Mouse (Mus musculus) myocyte (in vitro differentiated cells): ENCODE data around the gene Fgl2. TPM values are rescaled to one million over a fixed set of nuclear protein-coding genes. Genes with fewer than 3 reads are reported as not detected.

Experiments
- H3K27me3 ChIP-seq: one replicate; pipeline ENCODE4 v1.6.1; 2011; ENCODE audit not compliant: control insufficient read depth, insufficient read depth, insufficient read length
- H3K36me3 ChIP-seq: one replicate; pipeline ENCODE4 v1.6.1; 2011; ENCODE audit not compliant: control insufficient read depth, insufficient read depth
- H3K4me2 ChIP-seq: one replicate; pipeline ENCODE4 v1.6.1; 2011; ENCODE audit warnings: low read depth, control low read depth
- H3K4me3 ChIP-seq: one replicate; pipeline ENCODE4 v1.5.1; 2011; ENCODE audit warnings: mild to moderate bottlenecking, control low read depth, moderate library complexity
- H3K79me2 ChIP-seq: one replicate; pipeline ENCODE4 v1.6.1; 2011; ENCODE audit not compliant: control insufficient read depth, insufficient read depth
- H3ac ChIP-seq: one replicate; pipeline ENCODE4 v1.6.1; 2011; ENCODE audit not compliant: control insufficient read depth, insufficient read length
- CEBPB ChIP-seq: IDR thresholded peaks from 2 replicates; pipeline ENCODE4 v1.6.1; 2011; ENCODE audit warnings: mild to moderate bottlenecking, moderate library complexity; ENCODE audit not compliant: poor library complexity, insufficient read depth, severe bottlenecking
- E2F4 ChIP-seq: IDR thresholded peaks from one replicate; pipeline ENCODE4 v1.6.1; 2011; ENCODE audit warnings: mild to moderate bottlenecking, control low read depth, moderate library complexity; ENCODE audit not compliant: insufficient read depth
- MAX ChIP-seq: IDR thresholded peaks from one replicate; pipeline ENCODE4 v1.6.1; 2011; ENCODE audit warnings: low read depth, mild to moderate bottlenecking, control low read depth
- MYOD1 ChIP-seq, 3 experiments: IDR thresholded peaks; one replicate each; pipeline ENCODE4 v1.6.1; 2011; ENCODE audit warnings: control low read depth in 2 of 3, low read depth in 2 of 3, mild to moderate bottlenecking in 2 of 3, moderate library complexity in 1 of 3; ENCODE audit not compliant: insufficient read length in 2 of 3, control insufficient read depth in 1 of 3
- MYOG ChIP-seq, 3 experiments: IDR thresholded peaks; one replicate each; pipeline ENCODE4 v1.6.1; 2011; ENCODE audit warnings: control low read depth in 2 of 3, low read depth in 2 of 3, mild to moderate bottlenecking in 2 of 3; ENCODE audit not compliant: insufficient read length in 2 of 3, control insufficient read depth in 1 of 3, insufficient read depth in 1 of 3
- POLR2A ChIP-seq: IDR thresholded peaks from one replicate; pipeline ENCODE4 v1.6.1; 2011; ENCODE audit warnings: low read depth, mild to moderate bottlenecking, control low read depth, moderate library complexity; ENCODE audit not compliant: insufficient read length
- POLR2AphosphoS2 ChIP-seq: IDR thresholded peaks from one replicate; pipeline ENCODE4 v1.6.1; 2011; ENCODE audit warnings: low read depth, control low read depth; ENCODE audit not compliant: insufficient read length
- REST ChIP-seq: IDR thresholded peaks from one replicate; pipeline ENCODE4 v1.6.1; 2011; ENCODE audit warnings: mild to moderate bottlenecking, control low read depth, moderate library complexity; ENCODE audit not compliant: insufficient read depth, insufficient read length
- SRF ChIP-seq: IDR thresholded peaks from one replicate; pipeline ENCODE4 v1.6.1; 2011; ENCODE audit warnings: low read depth; ENCODE audit not compliant: control insufficient read depth, insufficient read length
- TCF12 ChIP-seq: IDR thresholded peaks from one replicate; pipeline ENCODE4 v1.6.1; 2011; ENCODE audit warnings: mild to moderate bottlenecking, control low read depth; ENCODE audit not compliant: poor library complexity, insufficient read depth, severe bottlenecking
- TCF3 ChIP-seq: IDR thresholded peaks from one replicate; pipeline ENCODE4 v1.6.1; 2011; ENCODE audit warnings: low read depth, control low read depth; ENCODE audit not compliant: insufficient read length
- USF1 ChIP-seq: IDR thresholded peaks from one replicate; pipeline ENCODE4 v1.6.1; 2011; ENCODE audit warnings: low read depth, mild to moderate bottlenecking, control low read depth, moderate library complexity
- polyA plus RNA-seq: library from polyadenylated mRNA; unstranded; fragments of >200 nt; fragmentation: generic; extraction: Trizol; gene quantifications from one replicate; pipeline ENCODE4 v1.2.1, GENCODE M21; 2012; ENCODE audit warnings: missing spikeins

The Fgl2 gene
- polyA plus RNA-seq, 1 experiment, result 0.04 TPM

DNA sequence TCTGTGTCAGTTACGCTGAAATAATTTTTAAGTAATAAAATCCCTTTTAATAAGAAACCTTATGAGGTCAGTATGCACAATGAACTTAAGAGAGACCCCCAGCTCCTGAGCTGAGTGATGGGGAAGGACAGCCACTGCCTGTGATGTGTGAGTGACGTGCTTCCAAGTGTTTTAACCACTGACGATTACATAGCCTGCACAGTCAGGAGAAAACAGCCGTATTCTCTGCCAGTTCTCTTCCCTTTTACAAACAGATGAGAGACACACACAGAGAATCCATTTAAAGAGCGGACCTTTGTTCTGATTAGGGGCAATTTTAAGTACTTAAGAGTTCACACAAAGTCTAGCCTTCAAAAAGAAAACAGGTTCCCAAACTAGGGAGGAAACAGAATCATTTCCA lies 522 bp upstream of the Fgl2 start:
- no peak overlapping the region for H3K4me3 ChIP-seq
- no peaks in the 10 kb centered on the region for H3K79me2 ChIP-seq
- H3K36me3 ChIP-seq, result no peaks in the 10 kb centered on the region
- peak overlapping the region; percentile 61 for H3K4me2 ChIP-seq
- TF ChIP-seq REST (no peak), CEBPB (no peak), POLR2AphosphoS2 (no peak), TCF12 (no peak), MYOG (IDR thresholded peaks at IDR 0.05; ENCODE audit: control insufficient read depth in 1 of 3, insufficient read depth in 1 of 3, insufficient read length in 2 of 3, low read depth in 2 of 3) (no peak), SRF (no peak), MYOD1 (IDR thresholded peaks at IDR 0.05; ENCODE audit: control insufficient read depth in 1 of 3, insufficient read length in 2 of 3, low read depth in 2 of 3) (no peak), POLR2A (no peak), TCF3 (no peak), USF1 (no peak), E2F4 (no peak), MAX (no peak)
- no peak overlapping the region for H3ac ChIP-seq
- H3K27me3 ChIP-seq, result peaks cover 12% of the 10 kb centered on the region

DNA sequence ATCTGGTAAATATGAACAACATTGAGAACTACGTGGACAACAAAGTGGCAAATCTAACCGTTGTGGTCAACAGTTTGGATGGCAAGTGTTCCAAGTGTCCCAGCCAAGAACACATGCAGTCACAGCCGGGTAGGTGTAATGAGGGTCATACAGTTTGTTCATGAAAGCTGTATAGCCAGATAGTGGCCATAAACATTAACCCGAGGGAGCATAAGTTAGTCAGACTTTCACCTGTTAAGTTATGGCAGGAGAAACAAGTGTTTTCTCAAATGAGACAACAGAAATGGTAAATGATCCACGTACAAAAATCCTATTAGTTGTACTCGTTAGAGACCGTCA lies 707 bp downstream of the Fgl2 start:
- H3K4me2 ChIP-seq, result peak overlapping the region; percentile 61
- no peak overlapping the region for H3ac ChIP-seq
- peaks cover 12% of the 10 kb centered on the region for H3K27me3 ChIP-seq
- TF ChIP-seq MYOD1 (IDR thresholded peaks at IDR 0.05; ENCODE audit: control insufficient read depth in 1 of 3, insufficient read length in 2 of 3, low read depth in 2 of 3), result no peak
- no peak for TF ChIP-seq POLR2AphosphoS2
- no peak for TF ChIP-seq CEBPB
- no peak for TF ChIP-seq SRF
- TF ChIP-seq REST, result no peak
- TF ChIP-seq USF1, result no peak
- no peak for TF ChIP-seq TCF3
- TF ChIP-seq POLR2A, result no peak
- no peak for TF ChIP-seq MYOG (IDR thresholded peaks at IDR 0.05; ENCODE audit: control insufficient read depth in 1 of 3, insufficient read depth in 1 of 3, insufficient read length in 2 of 3, low read depth in 2 of 3)
- no peak for TF ChIP-seq E2F4
- no peak for TF ChIP-seq TCF12
- TF ChIP-seq MAX, result no peak
- H3K4me3 ChIP-seq, result no peak overlapping the region
- no peaks in the 10 kb centered on the region for H3K36me3 ChIP-seq
- no peaks in the 10 kb centered on the region for H3K79me2 ChIP-seq

DNA sequence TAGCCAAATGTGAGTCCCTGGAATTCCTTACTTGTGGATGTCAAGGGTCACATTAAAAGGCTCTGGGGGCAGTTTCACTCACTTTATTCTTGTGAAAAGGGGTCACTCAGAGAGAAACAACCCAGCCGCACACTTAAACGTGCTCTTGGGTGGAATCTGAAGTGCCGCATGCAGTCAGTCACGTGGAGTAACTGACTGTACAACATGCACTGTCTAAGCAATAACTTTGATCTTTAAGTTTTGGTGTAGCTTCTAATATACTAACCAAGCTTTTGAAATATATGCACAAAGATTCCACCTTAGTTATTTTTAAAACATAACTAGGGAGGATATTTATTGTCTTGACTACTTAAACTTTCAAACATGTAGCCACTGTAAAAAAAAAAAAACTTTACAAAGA lies 4.5 kb downstream of the Fgl2 start:
- no peaks in the 10 kb centered on the region for H3K79me2 ChIP-seq
- H3K36me3 ChIP-seq, result no peaks in the 10 kb centered on the region
- peaks cover 16% of the 10 kb centered on the region for H3K27me3 ChIP-seq
- TF ChIP-seq POLR2AphosphoS2, result no peak
- TF ChIP-seq POLR2A, result no peak
- no peak for TF ChIP-seq TCF12
- TF ChIP-seq E2F4, result no peak
- no peak for TF ChIP-seq USF1
- no peak for TF ChIP-seq MAX
- TF ChIP-seq TCF3, result no peak
- no peak for TF ChIP-seq CEBPB
- TF ChIP-seq MYOD1 (IDR thresholded peaks at IDR 0.05; ENCODE audit: control insufficient read depth in 1 of 3, insufficient read length in 2 of 3, low read depth in 2 of 3), result no peak
- TF ChIP-seq MYOG (IDR thresholded peaks at IDR 0.05; ENCODE audit: control insufficient read depth in 1 of 3, insufficient read depth in 1 of 3, insufficient read length in 2 of 3, low read depth in 2 of 3), result no peak
- TF ChIP-seq REST, result no peak
- no peak for TF ChIP-seq SRF
- H3ac ChIP-seq, result no peak overlapping the region
- no peak overlapping the region for H3K4me2 ChIP-seq
- no peak overlapping the region for H3K4me3 ChIP-seq

DNA sequence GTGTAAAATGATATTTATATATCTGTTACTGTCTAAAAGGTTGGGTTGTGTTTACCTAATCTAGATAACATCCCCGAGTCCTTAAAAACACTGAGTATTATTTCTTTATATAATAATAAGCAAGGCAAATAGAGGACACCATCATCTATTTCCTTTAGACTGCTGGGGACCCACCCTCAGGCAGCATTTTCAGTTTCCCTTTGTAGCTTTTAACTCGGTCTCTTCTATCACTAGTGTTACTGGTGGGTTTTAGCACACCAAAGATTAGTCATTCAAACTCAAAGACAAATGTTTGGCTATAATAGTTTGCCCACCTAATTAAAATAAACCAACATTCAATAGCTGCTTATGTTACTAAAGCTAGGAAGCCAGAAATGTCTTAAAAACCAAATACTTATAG lies 6.0 kb downstream of the Fgl2 start:
- TF ChIP-seq TCF3 (no peak), SRF (no peak)
- H3K27me3 ChIP-seq, result peaks cover 6% of the 10 kb centered on the region
- H3K79me2 ChIP-seq, result no peaks in the 10 kb centered on the region
- no peak overlapping the region for H3K4me2 ChIP-seq
- no peaks in the 10 kb centered on the region for H3K36me3 ChIP-seq
- H3K4me3 ChIP-seq, result no peak overlapping the region
- no peak overlapping the region for H3ac ChIP-seq

DNA sequence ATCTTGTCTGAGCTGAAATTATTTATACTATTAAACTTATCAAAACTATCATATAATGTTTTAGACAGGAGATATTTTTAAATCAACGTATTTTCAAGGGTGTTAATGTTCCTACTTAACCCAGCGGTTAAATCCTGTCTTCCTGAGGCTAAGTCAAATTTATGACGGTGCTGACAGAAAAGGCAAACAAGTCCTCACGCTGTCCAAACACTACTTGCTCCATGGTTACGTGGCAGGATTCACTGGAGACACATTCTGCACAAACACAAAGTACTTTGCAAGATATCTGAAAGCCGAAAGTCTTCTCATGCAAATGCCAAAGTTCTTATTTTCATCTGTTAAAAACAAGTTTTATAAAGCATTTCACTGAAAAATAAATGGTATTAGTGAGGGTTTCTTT lies 9.5 kb downstream of the Fgl2 start:
- TF ChIP-seq POLR2AphosphoS2, result no peak
- TF ChIP-seq REST, result no peak
- no peak for TF ChIP-seq POLR2A
- no peak for TF ChIP-seq USF1
- TF ChIP-seq MYOG (IDR thresholded peaks at IDR 0.05; ENCODE audit: control insufficient read depth in 1 of 3, insufficient read depth in 1 of 3, insufficient read length in 2 of 3, low read depth in 2 of 3), result no peak
- no peak for TF ChIP-seq TCF3
- TF ChIP-seq E2F4, result no peak
- no peak for TF ChIP-seq CEBPB
- TF ChIP-seq MAX, result no peak
- TF ChIP-seq SRF, result no peak
- Histone ChIP-seq H3K36me3 (no peaks in the 10 kb centered on the region), H3K4me3 (no peak overlapping the region), H3ac (no peak overlapping the region), H3K79me2 (no peaks in the 10 kb centered on the region), H3K4me2 (no peak overlapping the region), H3K27me3 (peaks cover 4% of the 10 kb centered on the region)
